Mouse (Mus musculus): ENCODE results near the gene 2010106E10Rik. TPM values are rescaled to one million over a fixed set of nuclear protein-coding genes. Genes with fewer than 3 reads are reported as not detected.

The 2010106E10Rik gene
- not detected for polyA plus RNA-seq (2014; fragmentation: Illumina TruSeq; extraction: RNeasy Lipid Tissue Mini Kit (QIAGEN cat#74804); ENCODE audit: insufficient read depth, low read depth, low replicate concordance)

GRCm38 (mm10) chrX:112494974-112495373, at the start of gene 2010106E10Rik:
Gene 2010106E10Rik (plus strand): TSS chrX:112495274.

GRCm38 (mm10) chrX:112600511-112601305, 105.6 kb downstream of the 2010106E10Rik start, which contains the start of gene Zfp711:
Gene Zfp711 (plus strand): TSS chrX:112600526.

Other genes with a start within 250 kb of the 2010106E10Rik start
- gene Apool, start 183.9 kb upstream of the 2010106E10Rik start, polyA plus RNA-seq (2014; fragmentation: Illumina TruSeq; extraction: RNeasy Lipid Tissue Mini Kit (QIAGEN cat#74804); ENCODE audit: insufficient read depth, low read depth, low replicate concordance): 17.5 TPM
- not detected for gene Satl1, start 88.5 kb upstream of the 2010106E10Rik start, polyA plus RNA-seq (2014; fragmentation: Illumina TruSeq; extraction: RNeasy Lipid Tissue Mini Kit (QIAGEN cat#74804); ENCODE audit: insufficient read depth, low read depth, low replicate concordance)
- gene Zfp711, start 105.3 kb downstream of the 2010106E10Rik start, polyA plus RNA-seq (2014; fragmentation: Illumina TruSeq; extraction: RNeasy Lipid Tissue Mini Kit (QIAGEN cat#74804); ENCODE audit: insufficient read depth, low read depth, low replicate concordance): 0.51 TPM
- 8.8 TPM for gene Pof1b, start 203.4 kb downstream of the 2010106E10Rik start, polyA plus RNA-seq (2014; fragmentation: Illumina TruSeq; extraction: RNeasy Lipid Tissue Mini Kit (QIAGEN cat#74804); ENCODE audit: insufficient read depth, low read depth, low replicate concordance)